Comparison of ENCODE assay signal across 10 mouse cellular contexts in the genomic region with DNA sequence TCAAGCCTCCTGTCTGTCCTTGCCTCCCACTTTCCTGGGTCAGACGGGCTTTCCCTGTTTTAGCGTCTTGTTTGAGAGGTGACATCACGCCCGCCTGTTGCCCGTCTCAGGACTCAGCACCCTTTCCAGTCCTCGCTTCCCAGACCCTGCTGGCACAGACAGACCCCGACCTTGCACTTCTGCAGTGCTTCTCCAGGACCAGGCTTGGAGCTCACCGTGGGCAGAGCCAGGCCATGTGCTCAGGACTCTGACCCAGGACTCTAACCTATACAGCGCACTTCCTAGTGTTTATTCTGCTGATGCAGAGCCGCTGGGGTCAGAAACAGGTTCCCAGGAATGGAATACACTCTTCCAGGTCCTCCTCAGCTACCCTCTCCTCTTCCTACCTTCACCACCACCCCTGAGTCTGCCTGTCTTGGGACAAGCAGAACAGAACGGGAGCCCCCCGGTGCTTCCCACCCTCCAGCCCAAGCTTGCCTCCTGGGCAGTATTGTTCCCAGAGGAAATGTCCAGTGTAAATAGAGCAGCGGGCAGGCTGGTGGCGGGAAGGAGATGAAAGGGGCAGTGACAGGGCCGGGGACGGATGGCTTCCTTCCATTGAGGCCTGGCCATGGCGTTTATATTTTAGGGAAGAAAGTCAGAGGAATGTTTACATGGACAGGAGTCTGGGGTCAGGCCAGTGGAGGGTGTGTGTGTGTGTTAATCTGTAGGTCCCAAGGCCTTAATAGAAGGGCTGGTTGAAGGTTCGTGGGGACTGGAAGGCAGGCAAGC.
DNase-seq lines count a peak whose midpoint lies in the region; ATAC-seq and TF ChIP-seq lines count a peak whose summit lies in the region.
"Had no signal": no experiment of that assay in that cellular context is flagged by ENCODE, and none has a peak within 500 bp of the region (broad histone marks: within the 10 kb centered on the region; RNA-seq: fewer than 3 reads in every experiment).

No protein-coding gene starts in this region.

- no peak for ATAC-seq in heart, postnatal 0 days (ENCODE audit: insufficient read depth, low read depth)
- ATAC-seq in intestine, embryonic 15.5 days = peak; percentile 31
- peak; percentile 1; the same call in 1 of the 2 replicates for ATAC-seq in limb, embryonic 11.5 days (ENCODE audit: insufficient number of reproducible peaks, low FRiP score, low TSS enrichment, low read depth)
- ATAC-seq in neural tube, embryonic 12.5 days (ENCODE audit: low FRiP score, low read depth) = no peak

- H3K9me3 ChIP-seq in heart, postnatal 0 days (replicated peaks; ENCODE audit: control insufficient read depth, low read length) = no peaks in the 10 kb centered on the region
- H3K9me3 ChIP-seq in intestine, embryonic 15.5 days = no peaks in the 10 kb centered on the region
- H3K9me3 ChIP-seq in limb, embryonic 11.5 days (ENCODE audit: control insufficient read depth, low read length) = no peaks in the 10 kb centered on the region
- no peaks in the 10 kb centered on the region for H3K9me3 ChIP-seq in neural tube, embryonic 12.5 days
- H3K9me3 ChIP-seq: embryonic facial prominence, embryonic 13.5 days had no signal

- no peak for TF ChIP-seq CTCF in heart, postnatal 0 days (IDR thresholded peaks at IDR 0.05; ENCODE audit: low read depth)

- no peak overlapping the region for H3K4me3 ChIP-seq in heart, postnatal 0 days (ENCODE audit: low read depth, low read length)
- no peak overlapping the region for H3K4me3 ChIP-seq in intestine, embryonic 15.5 days (replicated peaks)
- no peak overlapping the region for H3K4me3 ChIP-seq in limb, embryonic 11.5 days (ENCODE audit: low read depth, low read length)
- no peak overlapping the region for H3K4me3 ChIP-seq in neural tube, embryonic 12.5 days
- H3K4me3 ChIP-seq: embryonic facial prominence, embryonic 13.5 days; heart, adult 2 months had no signal

- WGBS in heart, postnatal 0 days = 28% methylated on average over 18 of the region's 18 CpGs
- 24% methylated on average over 18 of the region's 18 CpGs for WGBS in intestine, embryonic 15.5 days
- WGBS in limb, embryonic 11.5 days = 36% methylated on average over 18 of the region's 18 CpGs
- WGBS in neural tube, embryonic 12.5 days = 38% methylated on average over 18 of the region's 18 CpGs

- no peak for TF ChIP-seq EP300 in heart, postnatal 0 days (IDR thresholded peaks at IDR 0.05; ENCODE audit: low read depth)

- peak overlapping the region; percentile 32 for H3K27ac ChIP-seq in heart, postnatal 0 days (ENCODE audit: low read depth)
- H3K27ac ChIP-seq in intestine, embryonic 15.5 days = peak overlapping the region; percentile 61
- H3K27ac ChIP-seq in limb, embryonic 11.5 days (replicated peaks; ENCODE audit: low read depth, low read length) = no peak overlapping the region; the same call in 1 of the 2 replicates
- H3K27ac ChIP-seq in neural tube, embryonic 12.5 days = peak overlapping the region; percentile 62; the same call in 1 of the 2 replicates
- H3K27ac ChIP-seq: embryonic facial prominence, embryonic 13.5 days; heart, adult 2 months had no signal

- H3K4me2 ChIP-seq in heart, postnatal 0 days (ENCODE audit: low read depth, low read length) = no peak overlapping the region
- H3K4me2 ChIP-seq in intestine, embryonic 15.5 days (replicated peaks) = no peak overlapping the region
- 0 out of 2 replicates have a peak overlapping the region, but pooled peaks have one; percentile 13 for H3K4me2 ChIP-seq in limb, embryonic 11.5 days (ENCODE audit: low read depth, severe bottlenecking)
- peak overlapping the region; percentile 30; the same call in 1 of the 2 replicates for H3K4me2 ChIP-seq in neural tube, embryonic 12.5 days (replicated peaks)
- H3K4me2 ChIP-seq: embryonic facial prominence, embryonic 13.5 days had no signal

- no peaks in the 10 kb centered on the region for H3K27me3 ChIP-seq in heart, postnatal 0 days (ENCODE audit: control insufficient read depth, insufficient read depth, low read length)
- peaks cover under 1% of the 10 kb centered on the region; the same call in 1 of the 2 replicates for H3K27me3 ChIP-seq in intestine, embryonic 15.5 days (replicated peaks)
- 0 out of 2 replicates have a peak, but pooled peaks cover 2% of the 10 kb centered on the region for H3K27me3 ChIP-seq in limb, embryonic 11.5 days (ENCODE audit: control insufficient read depth, insufficient read depth, low read length)
- H3K27me3 ChIP-seq in neural tube, embryonic 12.5 days (replicated peaks) = peaks cover 44% of the 10 kb centered on the region

- peaks cover 53% of the 10 kb centered on the region for H3K4me1 ChIP-seq in heart, postnatal 0 days (ENCODE audit: control insufficient read depth, insufficient read depth)
- H3K4me1 ChIP-seq in intestine, embryonic 15.5 days (replicated peaks) = peaks cover 62% of the 10 kb centered on the region
- H3K4me1 ChIP-seq in limb, embryonic 11.5 days (ENCODE audit: control insufficient read depth, insufficient read depth, low read length) = peaks cover 68% of the 10 kb centered on the region
- peaks cover 81% of the 10 kb centered on the region for H3K4me1 ChIP-seq in neural tube, embryonic 12.5 days

- peaks cover 5% of the 10 kb centered on the region; the same call in 1 of the 2 replicates for H3K36me3 ChIP-seq in heart, postnatal 0 days (replicated peaks; ENCODE audit: control insufficient read depth, insufficient read depth, low read length)
- H3K36me3 ChIP-seq in intestine, embryonic 15.5 days = no peaks in the 10 kb centered on the region
- no peaks in the 10 kb centered on the region for H3K36me3 ChIP-seq in limb, embryonic 11.5 days (ENCODE audit: control insufficient read depth, insufficient read depth, low read length)
- no peaks in the 10 kb centered on the region for H3K36me3 ChIP-seq in neural tube, embryonic 12.5 days
- H3K36me3 ChIP-seq: embryonic facial prominence, embryonic 13.5 days had no signal

- intact Hi-C loops in left cerebral cortex, postnatal 36 days (cut with DNase I) = no loop called here

- no peak for DNase-seq in heart, postnatal 0 days (ENCODE audit: low spot score)
- no peak for DNase-seq in heart, adult 18-20 months
- DNase-seq in limb, embryonic 11.5 days (ENCODE audit: low spot score) = no peak
- DNase-seq in layer of hippocampus, adult 11-12 months (ENCODE audit: low spot score) = no peak
- no peak for DNase-seq in left cerebral cortex, postnatal 36 days (ENCODE audit: low spot score in 2 of 2)
- DNase-seq in cerebellum, adult 11-12 months = no peak
- DNase-seq: heart, adult 2 months had no signal

- H3K9ac ChIP-seq in heart, postnatal 0 days (replicated peaks; ENCODE audit: low read depth, low read length) = peak overlapping the region; percentile 10; the same call in 1 of the 2 replicates
- H3K9ac ChIP-seq in intestine, embryonic 15.5 days = no peak overlapping the region
- H3K9ac ChIP-seq in limb, embryonic 11.5 days (ENCODE audit: low read length) = no peak overlapping the region; the same call in 1 of the 2 replicates
- 0 out of 2 replicates have a peak overlapping the region, but pooled peaks have one; percentile 35 for H3K9ac ChIP-seq in neural tube, embryonic 12.5 days
- H3K9ac ChIP-seq: embryonic facial prominence, embryonic 13.5 days had no signal

Comparison
In these comparisons a context has a peak if more than half of its experiments do, and no peak if none do; other contexts are left out.
1. ATAC-seq: peak in intestine, embryonic 15.5 days (single experiment) and limb, embryonic 11.5 days (single experiment); none in heart, postnatal 0 days (single experiment) and neural tube, embryonic 12.5 days (single experiment).
2. H3K4me2 ChIP-seq: peak in limb, embryonic 11.5 days (single experiment) and neural tube, embryonic 12.5 days (single experiment); none in heart, postnatal 0 days (single experiment) and intestine, embryonic 15.5 days (single experiment).
3. H3K9ac ChIP-seq: peak in heart, postnatal 0 days (single experiment) and neural tube, embryonic 12.5 days (single experiment); none in intestine, embryonic 15.5 days (single experiment) and limb, embryonic 11.5 days (single experiment).